Mouse (Mus musculus): ENCODE measurements around the gene Olig1. TPM values are rescaled to one million over a fixed set of nuclear protein-coding genes. Genes with fewer than 3 reads are reported as not detected.

Olig1 gene
- polyA plus RNA-seq (2017; shearing (Covaris generic)): 1 to 10 TPM in 1 of 2 experiments, not detected in 1; 3.3 TPM

DNA sequence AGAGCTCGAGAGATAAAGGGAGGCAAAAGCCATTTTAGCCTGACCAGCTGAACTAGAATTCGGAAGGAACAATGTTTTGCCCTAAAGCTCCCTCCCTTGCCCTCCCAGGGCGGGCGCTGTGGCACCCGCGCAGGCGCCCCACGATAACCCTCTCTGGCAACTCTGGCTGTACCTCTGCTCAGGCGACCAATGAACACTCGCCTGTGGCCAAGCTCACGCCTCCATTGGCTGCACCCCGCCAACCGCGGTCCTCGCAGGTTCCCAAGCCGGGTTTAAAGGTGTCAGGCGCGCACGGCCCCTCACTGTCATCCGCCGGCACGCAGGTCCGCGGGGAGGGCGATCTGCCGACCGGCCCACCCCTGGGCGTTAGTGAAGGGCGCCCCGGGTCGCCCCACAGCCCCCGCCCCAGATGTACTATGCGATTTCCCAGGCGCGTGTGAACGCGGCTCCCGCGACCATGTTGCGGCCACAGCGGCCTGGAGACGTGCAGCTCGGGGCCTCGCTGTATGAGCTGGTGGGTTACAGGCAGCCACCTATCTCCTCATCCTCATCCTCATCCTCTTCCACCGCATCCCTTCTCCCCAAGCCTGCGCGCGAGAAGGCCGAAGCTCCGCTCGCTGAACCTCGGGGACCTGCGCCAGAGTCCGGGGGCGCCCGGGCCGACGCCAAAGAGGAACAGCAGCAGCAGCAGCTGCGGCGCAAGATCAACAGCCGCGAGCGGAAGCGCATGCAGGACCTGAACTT lies at the start of gene Olig1:
TSS of gene Olig1 (plus strand) at position 305 of the 744 bp plus-strand sequence.

DNA sequence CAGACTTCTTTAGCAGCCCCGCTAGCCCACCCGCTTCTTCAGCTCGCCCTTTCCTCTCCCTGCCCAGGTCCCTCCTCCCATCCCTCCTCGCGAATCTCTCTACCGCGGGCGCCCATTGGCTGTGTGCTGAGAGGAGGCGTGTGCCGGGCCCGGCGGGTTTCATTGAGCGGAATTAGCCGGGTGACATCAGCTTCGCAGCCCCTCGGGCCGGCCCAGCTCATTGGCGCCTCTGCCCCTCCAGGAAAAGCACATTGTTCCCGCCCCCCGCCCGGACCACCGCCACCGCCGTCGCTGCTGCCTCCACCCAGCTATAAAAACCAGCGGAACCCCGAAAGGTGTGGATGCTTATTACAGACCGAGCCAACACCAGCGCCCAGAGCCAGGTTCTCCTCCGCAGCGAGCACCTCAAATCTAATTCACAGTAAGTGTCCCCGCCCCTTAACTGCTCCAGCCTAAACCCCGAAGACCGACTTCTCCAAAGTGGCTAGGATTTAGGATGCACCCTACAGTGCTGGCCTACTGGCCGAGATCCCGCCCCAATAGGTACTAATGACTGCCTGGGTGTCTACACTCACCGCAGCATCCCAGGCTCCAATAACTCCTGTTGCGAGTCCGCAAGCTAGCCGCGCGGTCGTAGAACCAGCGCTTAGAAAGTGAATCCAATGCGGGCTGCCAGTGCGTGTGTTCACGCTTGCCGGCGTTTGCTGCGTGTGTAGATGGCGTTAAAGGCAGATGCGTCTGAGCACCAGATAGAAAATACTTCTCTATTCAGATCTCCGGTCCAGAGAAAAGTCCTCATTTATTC lies 44.1 kb upstream of the Olig1 start, which contains the start of gene Olig2:
TSS of gene Olig2 (plus strand) at position 225 of the 805 bp plus-strand sequence.

Other genes starting within 250 kb of the Olig1 start
- gene Paxbp1, start 225.2 kb upstream of the Olig1 start, polyA plus RNA-seq (2017; shearing (Covaris generic)): 100 to 1,000 TPM; 106 to 132 TPM
- under 1 TPM in 1 of 2 experiments, not detected in 1; 0.31 TPM for gene 4932438H23Rik, start 174.7 kb upstream of the Olig1 start, polyA plus RNA-seq (2017; shearing (Covaris generic))
- not detected for gene Olig2, start 44.3 kb upstream of the Olig1 start, polyA plus RNA-seq (2017; shearing (Covaris generic))
- gene Ifnar2, start 103.0 kb downstream of the Olig1 start, polyA plus RNA-seq (2017; shearing (Covaris generic)): 100 to 1,000 TPM in 1 of 2 experiments, 10 to 100 TPM in 1; 92.6 to 134 TPM
- gene Gm21970, start 121.9 kb downstream of the Olig1 start, polyA plus RNA-seq (2017; shearing (Covaris generic)): not detected
- 100 to 1,000 TPM; 109 to 163 TPM for gene Il10rb, start 136.4 kb downstream of the Olig1 start, polyA plus RNA-seq (2017; shearing (Covaris generic))
- gene Ifnar1, start 215.5 kb downstream of the Olig1 start, polyA plus RNA-seq (2017; shearing (Covaris generic)): 100 to 1,000 TPM in 1 of 2 experiments, 10 to 100 TPM in 1; 95.4 to 118 TPM

All from inflammation-experienced regulatory T-cells (primary cell).